Mouse (Mus musculus) right cerebral cortex, postnatal 25 days (tissue): ENCODE measurements at regions not wholly inside any gene's neighbourhood (a gene's known extent, or its start where the extent isn't known, plus 50 kb on each side); places are given as distances from the start of the nearest gene placed in this dataset.

ENCODE experiments used
- DNase-seq: peaks from one replicate; pipeline ENCODE4 v3.0.0; 2022

GRCm38 (mm10) chr3:9373896-9374295 lies 236.0 kb downstream of the Zfp704 start:
- DNase-seq, result no peak

DNA sequence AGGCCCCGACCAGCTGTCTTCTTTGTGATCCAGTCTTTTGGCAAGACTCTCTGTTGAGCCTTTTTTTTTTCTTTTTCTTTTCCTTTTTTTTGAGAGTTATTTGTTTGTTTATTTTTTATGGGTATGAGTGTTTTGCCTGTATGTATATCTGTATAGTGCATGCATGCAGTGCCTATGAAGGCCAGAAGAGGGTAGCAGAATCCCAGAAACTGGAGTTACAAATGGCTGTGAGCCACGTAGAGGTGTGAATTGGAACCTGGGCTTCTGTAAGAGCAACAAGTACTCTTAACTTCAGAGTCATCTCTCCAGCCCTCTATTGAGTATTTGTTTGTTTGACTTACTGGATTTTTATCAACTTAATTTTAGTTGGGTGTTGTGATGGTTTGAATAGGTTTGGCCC lies 239.8 kb downstream of the Zfp704 start:
- DNase-seq, result no peak

DNA sequence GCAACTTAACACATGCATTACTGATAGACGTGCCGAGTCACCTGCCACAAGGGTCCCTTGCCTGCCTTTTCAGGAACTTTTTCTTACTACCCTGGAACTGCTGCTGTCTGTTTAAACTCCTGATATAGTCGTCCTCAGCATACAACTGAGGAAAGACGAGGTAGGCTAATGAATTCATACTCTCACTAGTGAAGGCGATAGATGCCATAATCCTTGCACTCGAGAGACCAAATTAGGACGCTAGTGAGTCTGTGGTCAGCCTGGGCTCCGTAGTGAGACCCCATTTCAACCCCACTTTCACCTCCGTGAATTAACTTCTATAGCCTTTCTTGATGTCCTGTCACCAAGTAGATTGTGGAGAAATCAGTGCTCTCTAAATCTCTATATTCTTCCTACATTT lies 244.1 kb downstream of the Zfp704 start:
- DNase-seq, result no peak

GRCm38 (mm10) chr3:9359186-9359585 lies 250.7 kb downstream of the Zfp704 start:
- DNase-seq, result no peak

DNA sequence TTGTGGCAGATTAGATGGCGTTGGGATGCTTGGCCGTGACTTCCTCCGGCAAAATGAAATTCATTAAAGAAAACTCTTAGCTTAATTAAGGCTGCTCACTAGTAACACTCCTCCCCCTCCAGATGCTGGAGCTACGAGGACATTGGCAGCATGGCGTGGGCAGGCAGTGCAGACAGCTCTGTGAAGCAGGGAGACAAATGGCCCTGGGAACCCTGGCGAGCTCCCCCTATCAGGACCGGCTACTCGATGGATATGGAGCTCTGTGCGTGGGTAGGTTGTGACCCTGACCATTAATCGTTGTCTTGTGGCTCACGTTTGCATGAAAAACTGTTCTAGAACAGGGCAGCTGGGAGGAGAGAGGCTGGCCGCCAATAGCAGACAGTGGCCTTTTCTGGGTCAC lies 251.8 kb downstream of the Zfp704 start:
- DNase-seq, result no peak

DNA sequence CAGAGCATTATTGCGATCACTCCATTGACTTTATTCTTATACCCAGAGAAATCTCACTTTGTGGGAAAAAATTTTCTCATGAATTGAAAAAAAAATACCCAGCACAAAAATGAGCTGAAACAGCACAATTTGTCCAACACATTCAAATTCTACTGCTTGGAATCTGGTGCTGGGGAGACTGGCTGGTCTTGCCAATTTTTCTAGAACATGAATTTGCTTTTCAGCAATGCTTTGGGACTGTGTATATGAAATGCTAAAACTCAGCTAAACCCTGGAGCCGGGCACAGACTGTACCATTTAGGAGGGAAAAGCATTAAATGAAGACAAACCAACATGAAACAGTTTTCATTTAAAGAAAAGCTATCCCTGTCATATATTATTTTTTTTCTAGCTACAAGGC lies 252.2 kb downstream of the Zfp704 start:
- DNase-seq, result no peak

- DNase-seq, result no peak
Measured at GRCm38 (mm10) chr3:9355875-9356274, 254.0 kb downstream of the Zfp704 start.

DNA sequence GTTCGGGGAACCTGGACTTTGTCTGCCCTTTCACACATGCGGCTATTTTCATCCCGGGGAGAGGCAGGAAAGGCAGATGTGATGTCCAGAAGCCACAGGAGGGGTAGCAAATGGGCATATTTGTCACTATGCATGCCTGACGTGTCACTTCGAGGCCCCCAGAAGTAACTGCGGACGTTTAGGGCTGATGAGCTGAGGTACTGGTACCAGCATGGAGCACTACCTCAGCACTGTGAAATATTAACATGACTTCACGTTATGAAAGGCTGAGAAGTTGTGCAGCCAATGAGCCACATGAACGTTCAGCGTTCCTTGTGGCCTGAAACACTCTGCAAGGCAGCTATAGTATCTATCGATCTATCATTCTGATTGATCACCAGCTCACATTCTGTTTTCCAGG lies 255.1 kb downstream of the Zfp704 start:
- no peak for DNase-seq

DNA sequence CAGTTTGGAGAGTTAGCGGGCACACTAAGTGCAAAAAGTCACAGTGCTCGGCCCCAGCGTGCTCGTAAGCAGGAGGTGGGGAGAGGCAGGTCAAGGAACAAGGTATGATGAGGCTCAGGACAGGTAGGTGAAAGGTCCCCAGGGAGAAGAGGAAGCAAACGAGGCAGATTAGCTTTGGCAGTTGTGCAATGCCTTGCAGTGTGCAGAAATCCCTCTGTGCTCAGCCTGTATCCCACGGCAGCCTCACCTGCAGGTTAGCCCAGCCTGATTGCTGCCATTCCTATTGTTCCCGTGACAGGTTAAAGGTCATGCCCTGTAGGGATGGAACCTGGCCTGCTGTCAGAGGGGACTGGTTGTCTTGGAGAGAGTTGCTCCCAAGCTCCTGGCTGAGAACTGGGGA lies 257.6 kb downstream of the Zfp704 start:
- no peak for DNase-seq

- no peak for DNase-seq
Measured at GRCm38 (mm10) chr3:9349822-9350221, 260.1 kb downstream of the Zfp704 start.

GRCm38 (mm10) chr3:9347446-9347860 lies 262.4 kb downstream of the Zfp704 start:
- no peak for DNase-seq

DNA sequence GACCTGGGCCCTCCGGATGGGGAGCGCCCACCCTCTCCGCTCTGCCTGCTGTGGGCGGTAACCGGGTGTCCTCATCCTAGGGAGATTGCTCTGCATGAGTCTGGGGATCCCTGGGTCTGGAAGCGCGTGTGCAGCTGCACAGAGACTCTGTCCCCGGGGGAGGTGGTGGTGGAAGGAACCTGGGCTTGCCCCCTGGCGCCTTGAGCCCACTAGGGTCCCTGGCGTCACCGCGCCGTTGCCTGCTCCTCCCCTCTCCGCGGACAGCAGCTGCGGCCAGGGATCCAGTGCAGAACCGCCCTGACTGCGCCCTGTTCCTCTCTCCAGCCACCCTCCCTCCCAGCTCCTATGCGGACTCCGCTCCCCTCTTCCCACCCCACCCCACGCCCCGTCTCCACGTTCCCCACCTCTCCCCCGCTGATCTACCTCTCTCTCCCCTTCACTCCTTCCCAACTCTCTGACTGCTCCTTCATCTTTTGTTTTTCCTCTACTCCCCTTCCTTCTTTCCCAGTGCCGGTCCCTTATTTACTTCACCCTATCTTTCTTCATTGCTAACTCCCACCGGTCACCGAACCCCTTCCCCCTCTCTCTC lies 262.9 kb downstream of the Zfp704 start:
- DNase-seq, result peak; percentile 25

GRCm38 (mm10) chr3:9346356-9346755 lies 263.5 kb downstream of the Zfp704 start:
- no peak for DNase-seq

DNA sequence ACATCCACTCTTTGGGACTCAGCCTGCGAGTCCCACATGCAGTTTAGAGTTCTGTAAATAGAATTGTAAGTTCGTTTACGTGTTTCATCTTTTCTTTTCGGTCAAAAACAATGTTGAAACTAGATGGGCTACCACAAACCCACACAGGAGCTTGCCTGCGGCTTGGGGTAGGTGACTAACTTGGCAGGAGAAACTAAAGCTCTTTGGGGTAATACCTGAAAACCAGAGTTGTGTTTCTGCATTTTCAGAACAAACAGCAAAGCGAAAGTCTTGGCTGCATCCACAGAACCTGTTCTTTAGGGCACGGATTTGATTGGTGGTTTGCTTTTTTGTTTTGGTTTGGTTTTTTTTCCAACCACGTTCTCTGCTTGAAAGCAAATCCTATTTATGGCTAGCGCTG lies 264.0 kb downstream of the Zfp704 start:
- DNase-seq, result no peak

DNA sequence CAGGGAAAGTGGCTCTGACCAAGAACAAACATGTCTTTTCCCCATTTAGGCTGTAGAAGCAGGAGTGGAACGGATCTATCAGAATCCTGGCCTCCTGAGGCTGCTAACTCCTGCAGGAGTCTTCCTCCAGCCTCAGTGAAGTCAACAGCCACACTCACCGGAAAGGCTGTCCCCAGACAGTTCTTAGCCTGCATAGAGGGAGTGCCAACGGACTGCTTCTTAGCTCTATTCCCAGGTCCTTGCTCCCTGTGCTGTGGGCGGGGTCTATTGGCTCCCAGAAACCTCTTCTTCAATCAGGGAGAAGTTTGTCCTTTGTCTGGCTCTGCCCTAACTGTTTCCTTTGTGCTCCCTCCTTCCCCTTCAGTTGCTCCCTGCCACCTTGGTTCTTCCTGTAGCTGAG lies 266.3 kb downstream of the Zfp704 start:
- DNase-seq, result no peak

DNA sequence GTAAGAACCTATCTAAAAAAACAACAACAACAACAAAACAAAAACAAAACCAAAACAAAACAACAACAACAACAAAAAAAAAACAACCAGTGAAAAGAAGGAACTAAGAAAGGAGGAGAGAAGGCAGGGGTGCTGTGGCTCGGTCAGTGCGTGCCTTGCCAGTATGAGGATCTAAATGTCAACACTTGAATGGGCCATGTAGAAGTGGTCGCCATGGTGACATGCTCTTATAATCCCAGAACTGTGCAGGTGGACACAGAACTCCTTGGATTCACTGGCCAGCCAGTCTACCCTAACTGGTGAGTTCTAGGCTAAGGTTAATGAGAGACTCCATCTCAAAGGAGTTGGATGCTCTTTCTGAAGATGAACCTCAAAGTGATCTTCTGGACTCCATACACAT lies 267.7 kb downstream of the Zfp704 start:
- no peak for DNase-seq

DNA sequence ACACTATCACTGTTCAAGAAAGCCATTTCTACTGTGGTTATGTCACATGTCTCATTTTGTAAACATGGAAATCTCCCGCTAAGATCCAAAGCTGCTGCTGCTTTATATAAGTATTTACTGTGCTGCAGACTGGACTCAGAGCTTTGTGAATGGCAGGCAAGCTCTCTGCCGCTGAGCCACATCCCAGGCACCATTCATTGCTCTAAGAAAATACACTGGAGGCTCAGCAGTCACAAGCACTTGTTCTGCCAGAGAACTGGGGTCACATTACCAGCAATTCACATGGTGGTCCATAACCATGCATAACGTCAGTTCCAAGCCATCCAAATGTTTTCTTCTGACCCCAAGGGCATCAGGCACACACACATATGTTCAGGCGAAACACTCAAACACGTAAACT lies 268.2 kb downstream of the Zfp704 start:
- no peak for DNase-seq

DNA sequence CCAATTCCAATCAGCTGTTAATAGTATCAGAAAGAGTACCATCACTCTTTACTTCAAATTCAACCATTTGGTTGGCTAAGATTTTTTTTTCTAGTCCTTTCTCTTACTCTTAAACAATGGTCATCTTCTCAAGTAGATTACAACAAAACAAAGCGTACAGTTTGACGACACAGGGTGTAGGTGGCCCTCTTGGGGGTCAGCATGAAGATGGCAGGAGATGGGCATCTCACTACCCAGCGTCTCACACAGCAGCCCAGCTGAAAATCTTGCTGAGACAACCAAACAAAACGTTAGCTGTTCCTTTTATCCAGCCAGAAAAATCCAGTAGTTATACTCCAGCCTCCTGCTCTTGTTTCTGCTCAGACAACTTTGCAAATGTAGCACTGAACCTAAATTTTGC lies 268.6 kb downstream of the Zfp704 start:
- no peak for DNase-seq

DNA sequence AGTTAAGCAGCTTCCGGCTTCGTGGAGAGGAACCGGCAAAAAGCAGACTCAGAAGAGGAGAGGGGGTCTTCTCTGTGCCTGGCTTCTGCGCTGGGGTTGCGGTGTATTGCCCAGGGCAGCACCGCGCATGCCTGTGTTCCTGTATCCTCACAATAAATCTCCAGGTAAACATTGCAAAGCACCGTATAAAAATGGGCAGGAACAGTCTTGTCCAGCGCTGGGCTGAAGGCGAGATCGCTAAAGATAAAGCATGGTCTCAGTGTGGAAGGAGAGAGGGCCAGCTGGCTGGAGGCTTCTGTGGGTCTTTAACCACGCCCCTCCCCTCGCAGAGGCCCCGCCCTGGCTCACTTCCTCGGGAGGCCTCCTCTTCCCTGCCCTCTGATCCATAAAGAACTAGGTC lies 269.1 kb downstream of the Zfp704 start:
- no peak for DNase-seq

DNA sequence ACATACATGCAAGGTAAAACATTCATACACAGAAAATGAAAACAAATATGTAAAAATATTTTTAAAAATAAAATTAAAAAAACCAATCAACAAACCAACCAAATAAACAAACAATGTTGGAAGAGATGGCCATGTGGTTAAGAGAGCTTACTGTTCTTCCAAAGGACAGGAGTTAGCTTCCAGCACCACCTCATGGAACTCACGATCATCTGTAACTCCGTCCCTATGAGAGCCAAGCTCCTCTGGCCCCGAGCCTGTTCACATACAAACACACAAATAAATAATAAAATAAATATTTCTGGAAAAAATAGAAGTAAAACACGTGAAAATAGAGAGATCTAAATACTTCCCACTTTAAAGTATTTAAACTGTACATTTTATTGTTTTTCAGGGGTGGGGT lies 269.5 kb downstream of the Zfp704 start:
- DNase-seq, result no peak

DNA sequence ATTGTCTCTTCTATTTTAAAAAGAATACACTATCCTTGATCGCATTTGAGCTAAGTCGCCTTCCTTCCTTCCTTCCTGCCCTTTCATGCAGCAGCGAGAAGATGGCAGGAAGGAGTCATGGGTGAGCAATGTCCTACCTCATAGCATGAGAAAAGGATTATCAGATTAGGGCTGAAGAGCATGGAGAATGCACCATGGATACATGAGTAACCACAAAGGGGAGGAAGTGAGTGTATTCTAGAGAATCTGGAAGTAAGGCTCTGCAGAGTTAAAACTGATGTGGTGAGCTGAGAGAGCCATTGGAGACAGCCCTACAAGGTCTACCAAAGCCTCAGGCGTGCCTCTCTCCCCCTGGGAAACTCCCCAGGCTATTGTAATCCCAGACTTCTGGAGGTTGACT lies 270.2 kb downstream of the Zfp704 start:
- DNase-seq, result no peak

GRCm38 (mm10) chr3:9335580-9335979 lies 274.3 kb downstream of the Zfp704 start:
- no peak for DNase-seq
